Mouse (Mus musculus) brain, embryonic 14.5 days (tissue): ENCODE measurements around the gene Cdt1.

Source experiments
- CTCF ChIP-seq: fragments of 200-500 bp; IDR thresholded peaks from 2 replicates; pipeline ENCODE4 v1.5.1; 2012; ENCODE audit warnings: inconsistent platforms, mild to moderate bottlenecking, moderate library complexity, borderline replicate concordance; ENCODE audit not compliant: insufficient read depth, insufficient read length; ENCODE audit errors: extremely low read depth
- POLR2A ChIP-seq: fragments of 200-500 bp; IDR thresholded peaks from 2 replicates; pipeline ENCODE4 v1.6.1; 2012; ENCODE audit warnings: mild to moderate bottlenecking, inconsistent platforms, borderline replicate concordance; ENCODE audit not compliant: poor library complexity, insufficient read depth, insufficient read length, severe bottlenecking; ENCODE audit errors: extremely low read depth

DNA sequence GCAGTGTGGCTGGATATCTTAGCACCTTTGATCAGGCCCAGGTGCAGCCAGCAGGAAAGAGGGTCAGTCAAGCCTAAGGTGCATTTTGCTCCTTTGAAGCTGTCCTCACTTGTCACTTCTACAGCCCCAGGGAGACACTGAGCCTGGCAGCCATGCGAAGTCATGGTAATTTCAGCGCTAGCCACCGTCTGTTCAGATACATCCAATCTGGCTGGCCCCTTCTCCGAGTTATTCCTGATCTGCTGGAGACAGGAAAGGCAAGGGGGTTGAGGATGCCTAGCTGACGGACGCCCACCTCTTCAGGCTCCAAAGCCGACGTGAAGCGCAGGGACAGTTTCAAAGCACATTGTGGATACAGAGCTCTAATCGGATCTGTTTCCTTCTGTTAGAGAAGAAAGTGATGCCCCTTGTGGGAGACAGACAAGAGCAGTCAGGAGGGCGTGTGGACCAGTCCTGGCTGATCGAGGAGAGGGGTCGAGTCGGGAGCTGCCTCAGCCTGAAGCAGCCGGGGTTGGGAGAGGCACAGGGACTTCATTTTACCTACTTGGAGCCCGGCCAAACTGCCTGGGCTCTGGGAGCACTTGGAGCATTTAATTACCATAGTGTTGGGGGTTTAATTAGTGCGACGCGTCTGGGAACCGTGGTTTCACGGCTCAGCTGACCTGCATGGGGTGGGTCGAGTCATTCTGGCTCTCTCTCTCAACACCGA is 44.0 kb upstream of the Cdt1 start:
- TF ChIP-seq CTCF: no peak
- TF ChIP-seq POLR2A: no peak
